Mouse (Mus musculus): ENCODE data around the gene Iqub. TPM values are rescaled to one million over a fixed set of nuclear protein-coding genes. Genes with fewer than 3 reads are reported as not detected.

Iqub gene
- polyA plus RNA-seq, 1 experiment = 0.33 TPM

DNA sequence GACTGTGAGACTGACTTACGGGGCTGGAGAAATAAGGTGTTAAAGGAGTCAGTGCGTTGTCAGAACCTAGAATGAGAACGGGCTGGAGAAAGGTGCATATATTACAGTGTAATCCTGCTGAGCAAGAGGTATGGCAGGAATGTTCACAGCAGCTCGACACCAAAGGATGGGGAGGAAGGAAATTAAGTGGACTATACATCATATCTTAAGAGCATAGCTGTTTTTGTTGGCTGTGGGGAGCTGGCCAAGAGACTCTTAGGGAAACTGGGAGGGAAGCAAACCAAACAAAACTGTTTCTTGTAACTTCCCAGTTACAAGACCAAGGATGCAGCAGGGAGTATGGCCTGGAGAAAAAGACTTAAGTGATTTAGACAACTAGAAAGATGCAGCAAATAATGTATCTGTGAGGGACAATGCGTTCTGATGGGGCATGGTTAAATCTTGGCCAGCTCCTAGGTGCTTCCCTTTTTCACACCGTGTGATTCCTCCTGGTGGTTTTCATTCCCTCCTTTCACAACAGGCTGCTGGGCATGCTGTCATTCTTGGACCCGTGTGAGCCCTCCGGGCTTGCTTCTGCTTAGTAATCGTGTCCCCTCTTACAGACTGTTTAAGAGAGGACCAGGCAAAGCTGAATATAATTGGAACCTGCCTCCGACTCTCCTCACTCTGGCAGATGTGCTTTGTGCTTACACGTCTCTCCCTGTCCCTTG is 16.0 kb upstream of the Iqub start:
- Histone ChIP-seq H3K4me1 (ENCODE audit: control insufficient read depth, insufficient read depth, low read length) (no peaks in the 10 kb centered on the region), H3K9me3 (replicated peaks; ENCODE audit: control insufficient read depth, insufficient read depth, low read length, poor library complexity, severe bottlenecking) (no peaks in the 10 kb centered on the region), H3K36me3 (ENCODE audit: control insufficient read depth, insufficient read depth, low read length, poor library complexity, severe bottlenecking) (no peaks in the 10 kb centered on the region), H3K27me3 (ENCODE audit: control insufficient read depth, insufficient read depth, low read length, poor library complexity, severe bottlenecking) (no peaks in the 10 kb centered on the region), H3K4me3 (ENCODE audit: low read depth, low read length) (no peak overlapping the region), H3K9ac (ENCODE audit: low read depth, poor library complexity, severe bottlenecking) (no peak overlapping the region), H3K27ac (ENCODE audit: insufficient read depth, low read length) (no peak overlapping the region)
- TF ChIP-seq POLR2A (IDR thresholded peaks at IDR 0.05; ENCODE audit: insufficient read depth, low read length) (no peak), CTCF (IDR thresholded peaks at IDR 0.05; ENCODE audit: low read depth, low read length) (no peak), EP300 (IDR thresholded peaks at IDR 0.05; ENCODE audit: insufficient read depth, low read depth, low read length) (no peak)

DNA sequence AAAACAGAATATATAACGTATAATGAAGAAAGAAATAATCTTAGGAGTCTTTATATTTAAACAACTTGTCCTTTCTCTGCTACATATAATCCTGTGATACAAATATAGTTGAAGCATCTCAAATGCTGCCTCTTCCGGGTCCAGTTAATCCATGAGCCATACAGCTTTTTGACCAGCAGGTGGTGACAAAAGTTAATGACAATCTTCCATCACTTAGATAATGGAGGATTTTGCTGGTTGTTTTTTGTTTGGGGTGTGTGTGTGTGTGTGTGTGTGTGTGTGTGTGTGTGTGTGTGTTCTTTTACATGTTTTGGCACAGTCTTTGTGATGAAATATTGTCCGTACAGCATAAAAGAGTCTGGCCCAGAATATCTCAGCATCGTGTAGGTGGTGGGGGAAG is 15.3 kb upstream of the Iqub start:
- H3K9ac ChIP-seq (ENCODE audit: low read depth, poor library complexity, severe bottlenecking) = no peak overlapping the region
- no peaks in the 10 kb centered on the region for H3K4me1 ChIP-seq (ENCODE audit: control insufficient read depth, insufficient read depth, low read length)
- no peaks in the 10 kb centered on the region for H3K27me3 ChIP-seq (ENCODE audit: control insufficient read depth, insufficient read depth, low read length, poor library complexity, severe bottlenecking)
- H3K36me3 ChIP-seq (ENCODE audit: control insufficient read depth, insufficient read depth, low read length, poor library complexity, severe bottlenecking) = no peaks in the 10 kb centered on the region
- no peak for TF ChIP-seq CTCF (IDR thresholded peaks at IDR 0.05; ENCODE audit: low read depth, low read length)
- TF ChIP-seq POLR2A (IDR thresholded peaks at IDR 0.05; ENCODE audit: insufficient read depth, low read length) = no peak
- no peak for TF ChIP-seq EP300 (IDR thresholded peaks at IDR 0.05; ENCODE audit: insufficient read depth, low read depth, low read length)
- H3K9me3 ChIP-seq (replicated peaks; ENCODE audit: control insufficient read depth, insufficient read depth, low read length, poor library complexity, severe bottlenecking) = no peaks in the 10 kb centered on the region
- no peak overlapping the region for H3K4me3 ChIP-seq (ENCODE audit: low read depth, low read length)
- H3K27ac ChIP-seq (ENCODE audit: insufficient read depth, low read length) = no peak overlapping the region

DNA sequence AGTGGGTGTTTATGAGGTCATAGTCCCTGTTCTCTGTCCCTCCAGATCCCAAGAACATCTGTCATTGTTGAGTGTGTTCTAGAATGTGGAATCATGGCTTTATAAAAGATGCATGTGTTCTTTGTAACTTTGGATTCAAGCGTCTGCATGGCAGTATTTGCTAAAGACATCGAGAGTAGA is 13.1 kb upstream of the Iqub start, which contains the start of gene Asb15:
Gene Asb15 (plus strand): TSS at position 81 of the 180 bp plus-strand sequence.
- H3K36me3 ChIP-seq (ENCODE audit: control insufficient read depth, insufficient read depth, low read length, poor library complexity, severe bottlenecking) = peaks cover 2% of the 10 kb centered on the region; the same call in 1 of the 2 replicates
- TF ChIP-seq POLR2A (IDR thresholded peaks at IDR 0.05; ENCODE audit: insufficient read depth, low read length) = no peak
- TF ChIP-seq CTCF (IDR thresholded peaks at IDR 0.05; ENCODE audit: low read depth, low read length) = no peak
- TF ChIP-seq EP300 (IDR thresholded peaks at IDR 0.05; ENCODE audit: insufficient read depth, low read depth, low read length) = no peak
- peak within 1 kb of the TSS; percentile 45 for H3K9ac ChIP-seq (ENCODE audit: low read depth, poor library complexity, severe bottlenecking)
- H3K4me1 ChIP-seq (ENCODE audit: control insufficient read depth, insufficient read depth, low read length) = no peaks in the 10 kb centered on the region
- H3K4me3 ChIP-seq (ENCODE audit: low read depth, low read length) = peak within 1 kb of the TSS; percentile 96
- no peaks in the 10 kb centered on the region for H3K9me3 ChIP-seq (replicated peaks; ENCODE audit: control insufficient read depth, insufficient read depth, low read length, poor library complexity, severe bottlenecking)
- no peak within 1 kb of the TSS for H3K27ac ChIP-seq (ENCODE audit: insufficient read depth, low read length)
- H3K27me3 ChIP-seq (ENCODE audit: control insufficient read depth, insufficient read depth, low read length, poor library complexity, severe bottlenecking) = no peaks in the 10 kb centered on the region

DNA sequence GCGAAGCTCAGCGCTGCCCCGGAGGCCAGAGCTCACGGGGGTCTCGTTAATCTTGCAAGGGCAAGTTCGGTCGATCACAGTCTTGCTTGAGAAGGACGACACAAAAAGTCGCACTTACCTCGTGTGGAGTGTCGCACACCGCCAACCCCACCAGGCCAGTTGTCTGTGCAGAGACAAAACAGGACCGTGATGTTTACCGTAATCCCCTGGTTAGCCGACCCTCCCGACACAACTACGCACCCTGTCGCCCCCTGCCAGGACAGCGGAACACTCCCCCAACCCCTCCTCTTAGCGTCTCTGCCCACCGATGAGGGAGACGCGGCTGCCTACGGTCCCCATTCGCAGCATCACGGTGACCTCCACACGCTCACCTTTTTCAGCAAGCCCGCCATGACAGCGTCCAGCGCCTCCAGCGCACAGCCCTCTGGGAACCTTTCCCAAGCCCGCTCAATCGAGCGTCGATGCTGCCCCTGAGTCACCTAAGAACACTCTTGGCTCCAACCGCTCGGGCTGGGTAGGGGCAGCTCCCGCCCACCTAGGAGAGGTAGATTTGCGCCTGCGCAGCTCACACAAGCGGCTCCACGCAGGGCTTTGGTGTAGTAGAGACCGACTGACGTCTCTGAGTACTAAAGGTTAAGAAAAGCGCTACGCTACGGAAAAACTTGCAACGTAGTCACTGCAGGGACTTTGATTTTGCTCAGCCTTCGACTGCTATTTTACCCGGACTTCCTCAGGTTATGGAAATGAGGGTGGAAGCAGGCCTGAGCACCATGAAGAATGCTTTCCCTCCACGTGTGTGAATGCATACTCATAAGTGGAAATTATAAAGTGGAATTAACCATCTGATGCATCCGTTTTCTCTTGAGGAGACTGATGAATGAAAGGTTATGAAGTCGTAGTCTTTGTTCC is 12.5 kb upstream of the Iqub start, which contains the start of gene Ndufa5:
Gene Ndufa5 (minus strand): TSS at position 859 of the 909 bp plus-strand sequence.
- Histone ChIP-seq H3K27ac (ENCODE audit: insufficient read depth, low read length) (no peak within 1 kb of the TSS), H3K4me1 (ENCODE audit: control insufficient read depth, insufficient read depth, low read length) (no peaks in the 10 kb centered on the region), H3K9me3 (replicated peaks; ENCODE audit: control insufficient read depth, insufficient read depth, low read length, poor library complexity, severe bottlenecking) (no peaks in the 10 kb centered on the region), H3K36me3 (ENCODE audit: control insufficient read depth, insufficient read depth, low read length, poor library complexity, severe bottlenecking) (peaks cover 2% of the 10 kb centered on the region), H3K4me3 (ENCODE audit: low read depth, low read length) (peak within 1 kb of the TSS; percentile 96), H3K9ac (ENCODE audit: low read depth, poor library complexity, severe bottlenecking) (peak within 1 kb of the TSS; percentile 45), H3K27me3 (ENCODE audit: control insufficient read depth, insufficient read depth, low read length, poor library complexity, severe bottlenecking) (no peaks in the 10 kb centered on the region)
- TF ChIP-seq POLR2A (IDR thresholded peaks at IDR 0.05; ENCODE audit: insufficient read depth, low read length) = peak; percentile 43
- TF ChIP-seq EP300 (IDR thresholded peaks at IDR 0.05; ENCODE audit: insufficient read depth, low read depth, low read length) = peak; percentile 40; the same call in 1 of the 2 replicates
- TF ChIP-seq CTCF (IDR thresholded peaks at IDR 0.05; ENCODE audit: low read depth, low read length) = no peak

DNA sequence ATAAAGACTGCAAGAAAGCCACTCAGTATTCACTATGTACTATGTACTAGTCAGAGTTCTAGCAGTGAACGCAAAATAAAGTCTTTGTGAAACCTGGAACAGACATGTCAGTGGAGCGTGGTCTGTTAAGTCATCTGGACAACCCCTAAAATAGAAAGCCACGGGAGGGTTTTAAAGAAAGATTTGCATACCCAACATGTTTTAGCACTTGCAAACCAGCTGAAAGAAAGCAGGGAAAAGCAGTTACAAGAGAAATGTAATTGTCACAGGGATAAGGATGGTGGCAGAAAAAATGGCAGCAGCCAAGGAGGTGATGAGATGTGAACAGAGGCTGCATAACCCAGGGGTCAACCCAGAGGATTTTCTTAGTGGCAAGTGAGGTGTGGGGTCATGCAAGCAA is 10.8 kb upstream of the Iqub start:
- no peaks in the 10 kb centered on the region for H3K9me3 ChIP-seq (replicated peaks; ENCODE audit: control insufficient read depth, insufficient read depth, low read length, poor library complexity, severe bottlenecking)
- no peak overlapping the region for H3K4me3 ChIP-seq (ENCODE audit: low read depth, low read length)
- H3K9ac ChIP-seq (ENCODE audit: low read depth, poor library complexity, severe bottlenecking) = no peak overlapping the region
- H3K27me3 ChIP-seq (ENCODE audit: control insufficient read depth, insufficient read depth, low read length, poor library complexity, severe bottlenecking) = no peaks in the 10 kb centered on the region
- peaks cover 6% of the 10 kb centered on the region for H3K36me3 ChIP-seq (ENCODE audit: control insufficient read depth, insufficient read depth, low read length, poor library complexity, severe bottlenecking)
- H3K27ac ChIP-seq (ENCODE audit: insufficient read depth, low read length) = no peak overlapping the region
- TF ChIP-seq EP300 (IDR thresholded peaks at IDR 0.05; ENCODE audit: insufficient read depth, low read depth, low read length) (no peak), POLR2A (IDR thresholded peaks at IDR 0.05; ENCODE audit: insufficient read depth, low read length) (no peak), CTCF (IDR thresholded peaks at IDR 0.05; ENCODE audit: low read depth, low read length) (no peak)
- H3K4me1 ChIP-seq (ENCODE audit: control insufficient read depth, insufficient read depth, low read length) = no peaks in the 10 kb centered on the region

DNA sequence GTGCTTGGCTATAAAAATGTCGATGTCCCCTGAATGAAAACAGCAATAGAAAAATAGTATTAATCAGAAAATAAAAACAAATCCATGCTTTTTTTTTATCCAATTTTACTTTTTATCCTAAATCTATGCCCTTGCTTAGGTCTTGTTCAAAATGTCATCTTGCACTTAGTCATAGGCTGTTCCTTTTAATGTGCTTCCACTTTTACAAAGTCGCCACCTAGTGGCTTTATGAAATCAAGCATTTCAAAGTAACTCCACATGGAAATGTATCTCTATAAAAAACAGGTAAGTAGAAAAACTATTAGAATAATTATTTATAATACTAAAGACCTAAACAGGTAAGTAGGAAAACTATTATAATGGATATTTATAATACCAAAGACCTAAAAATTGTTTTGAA is 1.3 kb upstream of the Iqub start:
- TF ChIP-seq EP300 (IDR thresholded peaks at IDR 0.05; ENCODE audit: insufficient read depth, low read depth, low read length) = no peak
- TF ChIP-seq CTCF (IDR thresholded peaks at IDR 0.05; ENCODE audit: low read depth, low read length) = no peak
- H3K27me3 ChIP-seq (ENCODE audit: control insufficient read depth, insufficient read depth, low read length, poor library complexity, severe bottlenecking) = no peaks in the 10 kb centered on the region; the same call in 1 of the 2 replicates
- no peaks in the 10 kb centered on the region for H3K9me3 ChIP-seq (replicated peaks; ENCODE audit: control insufficient read depth, insufficient read depth, low read length, poor library complexity, severe bottlenecking)
- H3K4me3 ChIP-seq (ENCODE audit: low read depth, low read length) = no peak overlapping the region
- no peaks in the 10 kb centered on the region for H3K4me1 ChIP-seq (ENCODE audit: control insufficient read depth, insufficient read depth, low read length)
- peaks cover 1% of the 10 kb centered on the region; the same call in 1 of the 2 replicates for H3K36me3 ChIP-seq (ENCODE audit: control insufficient read depth, insufficient read depth, low read length, poor library complexity, severe bottlenecking)
- H3K27ac ChIP-seq (ENCODE audit: insufficient read depth, low read length) = no peak overlapping the region
- H3K9ac ChIP-seq (ENCODE audit: low read depth, poor library complexity, severe bottlenecking) = no peak overlapping the region
